Mouse (Mus musculus): ENCODE results near the gene Gpt2.

DNA sequence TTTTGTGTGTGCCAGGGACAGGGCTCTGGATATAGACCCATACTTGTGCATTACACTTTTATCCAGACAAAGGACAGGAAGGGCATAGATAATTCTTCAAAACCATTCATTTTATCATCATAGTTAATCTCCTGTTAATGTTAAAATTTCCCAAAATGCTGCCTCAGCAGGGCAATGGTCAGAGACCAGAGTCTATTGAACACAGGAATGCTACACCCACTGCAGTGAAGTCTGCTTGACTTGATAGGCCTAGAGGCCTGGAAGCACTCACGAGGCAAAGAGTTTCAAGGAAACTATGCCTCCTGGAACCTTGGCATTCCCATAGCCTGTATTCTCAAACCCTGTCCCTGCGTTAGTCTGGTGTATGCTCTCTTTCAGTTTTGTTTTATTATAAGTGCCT, 12.7 kb upstream of the Gpt2 start:
- TF ChIP-seq HCFC1 (IDR thresholded peaks at IDR 0.05; ENCODE audit: borderline replicate concordance, insufficient read depth, low read length) (no peak), MAFK (IDR thresholded peaks at IDR 0.05; ENCODE audit: insufficient read depth, low read depth, low read length) (no peak)

Measured in ES-E14 (cell line).